Mouse (Mus musculus): Measurements from ENCODE around the gene Tmem242. TPM values are rescaled to one million over a fixed set of nuclear protein-coding genes. Genes with fewer than 3 reads are reported as not detected.

Tmem242 gene
- polyA plus RNA-seq, 1 experiment: 35.9 TPM

DNA sequence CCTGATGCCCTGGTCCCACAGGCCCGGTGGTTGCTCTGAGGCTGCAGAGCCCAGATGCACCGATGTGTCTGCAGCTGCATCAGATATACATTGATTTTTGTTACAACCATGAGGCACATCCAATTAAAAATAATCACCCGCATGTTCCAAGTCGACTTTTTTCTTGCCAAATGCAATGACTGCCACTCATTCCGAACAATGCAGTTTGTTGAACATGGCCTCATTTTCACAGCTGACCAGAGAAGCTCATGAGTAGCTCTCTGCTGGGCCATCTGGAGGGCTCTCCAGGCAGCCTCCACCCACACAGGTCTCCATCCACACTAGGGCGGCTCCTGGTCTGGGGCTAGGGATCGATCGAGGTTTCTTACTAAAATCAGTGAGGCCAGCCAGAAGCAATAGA is 67.1 kb downstream of the Tmem242 start:
- no peak for TF ChIP-seq POLR2A (IDR thresholded peaks at IDR 0.05; ENCODE audit: borderline replicate concordance, extremely low read depth, insufficient read depth, insufficient read length, poor library complexity, severe bottlenecking)
- TF ChIP-seq CTCF (IDR thresholded peaks at IDR 0.05; ENCODE audit: borderline replicate concordance, extremely low read depth, insufficient read depth, insufficient read length): no peak
- DNase-seq (ENCODE audit: low read depth): peak; percentile 61

DNA sequence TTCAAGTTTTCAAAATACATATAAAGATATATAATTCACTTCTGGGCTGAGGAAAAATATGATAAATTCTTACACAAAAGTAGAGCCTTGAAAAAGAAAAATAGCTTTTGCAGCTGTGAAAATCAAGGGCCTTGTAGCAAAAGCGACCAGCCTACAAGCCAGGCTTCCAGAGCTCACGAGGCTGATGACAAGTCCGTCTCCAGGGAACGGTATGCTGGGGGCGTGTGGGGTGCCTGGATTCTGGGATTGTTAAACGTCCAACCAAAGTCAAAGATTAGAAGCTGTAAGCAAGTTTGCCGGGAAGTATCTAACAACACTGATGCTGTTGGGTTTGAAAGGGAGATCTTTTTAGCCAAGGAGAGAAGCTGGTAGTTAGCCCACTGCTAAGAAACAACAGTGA is 68.5 kb downstream of the Tmem242 start:
- DNase-seq (ENCODE audit: low read depth): no peak
- TF ChIP-seq CTCF (IDR thresholded peaks at IDR 0.05; ENCODE audit: borderline replicate concordance, extremely low read depth, insufficient read depth, insufficient read length): no peak
- no peak for TF ChIP-seq POLR2A (IDR thresholded peaks at IDR 0.05; ENCODE audit: borderline replicate concordance, extremely low read depth, insufficient read depth, insufficient read length, poor library complexity, severe bottlenecking)

DNA sequence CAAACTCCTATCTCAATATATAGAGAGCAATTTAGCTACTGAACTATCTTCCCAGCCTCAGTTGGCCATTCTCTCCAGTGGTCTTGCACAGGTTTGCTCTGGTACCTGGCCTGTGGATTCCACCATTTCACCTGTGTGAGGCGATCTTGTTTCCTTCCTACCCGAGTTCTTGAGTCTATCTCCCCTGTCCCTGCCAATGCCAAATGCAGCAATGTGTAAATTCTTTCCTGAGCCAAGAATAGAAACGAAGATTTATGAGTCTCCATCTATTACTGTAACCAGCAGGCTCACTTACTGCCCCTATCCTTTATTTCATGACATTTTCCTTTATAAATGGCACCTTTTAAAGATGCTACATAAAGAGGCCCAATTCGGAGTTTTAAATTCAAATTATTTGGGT is 69.0 kb downstream of the Tmem242 start:
- TF ChIP-seq POLR2A (IDR thresholded peaks at IDR 0.05; ENCODE audit: borderline replicate concordance, extremely low read depth, insufficient read depth, insufficient read length, poor library complexity, severe bottlenecking) (no peak), CTCF (IDR thresholded peaks at IDR 0.05; ENCODE audit: borderline replicate concordance, extremely low read depth, insufficient read depth, insufficient read length) (no peak)

DNA sequence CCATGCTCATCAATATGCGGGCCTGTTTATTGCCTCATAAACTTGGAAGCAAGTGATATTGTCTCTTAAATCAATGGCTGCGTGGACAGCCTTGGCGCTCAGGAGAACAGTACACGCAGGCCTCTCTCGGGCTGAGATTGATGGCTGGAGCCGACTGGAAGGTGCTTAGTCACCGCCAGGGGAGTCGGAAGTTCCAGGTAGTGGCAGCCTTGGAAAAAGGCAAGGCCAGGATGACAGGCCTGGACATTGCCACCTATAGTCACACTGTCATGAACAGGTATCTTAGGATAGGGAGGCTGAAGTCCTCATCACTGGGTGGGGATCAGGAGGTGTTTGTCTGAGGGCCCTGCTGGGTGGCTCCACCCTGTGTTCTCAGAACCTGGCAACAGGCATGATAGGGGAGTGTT is 74.1 kb downstream of the Tmem242 start:
- peak; percentile 16 for DNase-seq (ENCODE audit: low read depth)
- TF ChIP-seq CTCF (IDR thresholded peaks at IDR 0.05; ENCODE audit: borderline replicate concordance, extremely low read depth, insufficient read depth, insufficient read length) (no peak), POLR2A (IDR thresholded peaks at IDR 0.05; ENCODE audit: borderline replicate concordance, extremely low read depth, insufficient read depth, insufficient read length, poor library complexity, severe bottlenecking) (no peak)

More for the DNA sequence above, 69.0 kb downstream of the Tmem242 start:
- DNase-seq (ENCODE audit: low read depth): no peak

Other genes with a start within 250 kb of the Tmem242 start
- 0.57 and 0.86 TPM in 2 replicates for gene Ldhal6b, start 21.5 kb downstream of the Tmem242 start, polyA plus RNA-seq (2012; rRNA removed)
- 2.8 and 6.2 TPM in 2 replicates for gene Zdhhc14, start 52.3 kb upstream of the Tmem242 start, polyA plus RNA-seq (2012; rRNA removed)